Mouse (Mus musculus): ENCODE data around the gene Tent2.

DNA sequence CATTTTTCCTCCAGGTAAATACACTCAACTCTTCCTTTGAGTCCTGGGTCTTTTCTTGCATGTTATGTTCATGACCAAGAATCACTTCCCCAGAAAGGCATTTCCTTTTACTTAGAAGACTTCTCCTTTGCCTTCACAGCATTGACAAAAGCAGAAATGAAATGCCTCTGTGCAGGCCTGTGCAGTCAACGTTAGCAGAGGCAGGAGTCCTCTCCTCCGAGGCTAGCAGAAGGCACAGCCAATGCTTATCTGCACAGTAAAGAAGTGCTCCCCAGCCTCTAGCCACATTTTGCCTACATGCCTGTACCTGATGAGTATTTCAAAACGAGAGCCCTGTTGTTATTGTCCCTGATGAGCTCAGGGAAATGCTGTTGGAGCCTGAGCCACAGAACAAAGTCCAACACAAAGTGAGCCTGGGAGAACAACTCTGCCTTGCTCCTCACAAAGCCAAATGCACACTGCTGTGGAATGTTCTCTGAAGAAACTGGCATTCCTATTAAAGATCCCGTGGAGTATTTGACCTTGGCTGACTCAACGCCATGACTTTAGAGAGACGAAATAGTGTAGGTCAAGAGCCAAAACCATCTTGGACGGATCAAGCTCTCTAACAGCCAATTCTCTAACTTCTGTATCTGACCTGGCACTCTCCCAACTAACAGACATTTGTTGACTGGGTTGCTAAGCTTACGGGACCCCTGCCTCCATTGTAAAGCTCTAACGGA is 45.7 kb upstream of the Tent2 start:
- no peak for TF ChIP-seq POLR2A (IDR thresholded peaks at IDR 0.05; ENCODE audit: control insufficient read depth, low read depth, low read length)
- no peak for TF ChIP-seq CTCF (IDR thresholded peaks at IDR 0.05; ENCODE audit: control insufficient read depth, insufficient read depth, insufficient replicate concordance, low read depth, low read length)

All from testis, adult 2 months (tissue).